Mouse (Mus musculus) right cerebral cortex, postnatal 10 days (tissue): ENCODE data around the gene Nckap1.
"Not testable (repeated sequence)": the region's sequence is repeated elsewhere in the genome, so short reads cannot be mapped to it uniquely, and the experiment has no call there.

Experiments used
- DNase-seq, 2 experiments: peaks; one replicate each; pipeline ENCODE4 v3.0.0; 2021; ENCODE audit warnings: low spot score in 2 of 2

Nckap1 gene

DNA sequence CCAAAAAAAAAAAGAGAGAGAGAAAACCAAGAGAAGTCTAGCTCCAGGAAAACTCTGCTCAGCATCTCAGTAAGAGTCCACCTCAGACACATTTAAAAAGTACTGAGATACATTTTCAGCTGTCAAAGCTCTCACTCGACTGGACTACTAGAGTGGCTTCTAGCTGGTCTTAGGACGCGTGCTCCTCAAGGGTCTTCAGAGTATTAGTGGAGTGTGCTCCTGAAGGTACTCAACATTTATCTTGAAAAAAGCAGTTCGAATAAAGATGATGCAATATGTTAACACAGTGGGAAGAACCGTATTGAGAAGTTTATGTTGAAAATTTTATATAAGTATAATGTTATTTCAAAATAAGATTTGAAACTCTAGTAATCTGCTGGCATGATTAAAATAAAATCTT is 20.4 kb downstream of the Nckap1 start:
- peak in 1 of 2 experiments; percentile 6 for DNase-seq

DNA sequence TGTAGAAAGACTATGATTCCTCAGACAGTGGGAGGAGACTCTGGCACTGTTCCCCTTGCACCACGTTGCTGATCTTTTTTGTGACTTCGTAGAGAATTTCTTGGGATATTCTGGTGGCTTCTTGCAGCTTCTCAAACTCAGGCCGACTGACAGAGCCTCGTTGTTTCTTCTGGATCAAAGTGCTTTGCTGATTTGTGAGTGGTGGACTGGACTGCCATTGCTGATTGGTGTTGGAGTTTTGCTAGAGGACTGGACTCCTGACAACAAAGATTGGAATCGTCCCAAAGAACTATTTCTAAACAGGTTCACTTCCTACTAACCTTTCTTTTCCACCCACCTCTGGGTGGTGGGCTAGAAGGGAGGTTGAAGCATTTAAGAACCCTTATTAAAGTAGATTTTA is 21.5 kb downstream of the Nckap1 start:
- DNase-seq, result peak in 1 of 2 experiments; percentile 18

DNA sequence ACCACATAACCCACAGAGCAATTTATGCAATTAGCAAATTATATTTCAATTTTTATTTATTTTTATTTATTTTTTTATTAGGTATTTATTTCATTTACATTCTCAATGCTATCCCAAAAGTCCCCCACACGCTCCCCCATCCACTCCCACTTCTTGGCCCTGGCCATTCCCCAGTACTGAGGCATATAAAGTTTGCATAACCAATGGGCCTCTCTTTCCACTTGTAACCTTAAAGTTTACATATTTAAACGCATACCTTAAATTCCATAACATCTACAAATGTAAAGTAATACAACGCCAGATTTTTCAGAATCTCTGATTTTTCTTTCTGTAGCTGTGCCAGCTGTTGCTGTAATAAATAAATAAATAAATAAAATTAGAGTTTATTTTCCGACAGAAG is 26.7 kb downstream of the Nckap1 start:
- DNase-seq, result peak in 1 of 2 experiments; percentile 11

DNA sequence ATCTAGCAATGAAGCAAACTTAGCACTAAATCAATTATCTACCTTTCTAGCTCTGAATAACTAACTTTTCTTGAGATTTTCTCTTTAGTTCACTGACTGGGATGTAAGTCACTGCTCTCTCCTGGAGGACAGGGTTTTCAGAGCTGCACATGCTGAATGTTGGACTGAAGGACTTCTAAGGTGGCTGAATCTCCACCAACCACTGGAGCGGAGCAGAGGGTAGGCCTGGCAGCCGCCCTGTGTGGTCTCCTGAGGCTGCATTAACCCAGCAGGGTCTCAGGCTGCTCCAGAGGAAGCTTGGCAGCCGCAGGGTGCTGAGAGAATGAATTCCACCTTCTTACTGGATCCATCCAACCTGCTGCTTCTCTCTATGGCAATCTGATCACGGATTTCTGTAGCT is 31.5 kb downstream of the Nckap1 start:
- peak in 1 of 2 experiments; percentile 19 for DNase-seq

DNA sequence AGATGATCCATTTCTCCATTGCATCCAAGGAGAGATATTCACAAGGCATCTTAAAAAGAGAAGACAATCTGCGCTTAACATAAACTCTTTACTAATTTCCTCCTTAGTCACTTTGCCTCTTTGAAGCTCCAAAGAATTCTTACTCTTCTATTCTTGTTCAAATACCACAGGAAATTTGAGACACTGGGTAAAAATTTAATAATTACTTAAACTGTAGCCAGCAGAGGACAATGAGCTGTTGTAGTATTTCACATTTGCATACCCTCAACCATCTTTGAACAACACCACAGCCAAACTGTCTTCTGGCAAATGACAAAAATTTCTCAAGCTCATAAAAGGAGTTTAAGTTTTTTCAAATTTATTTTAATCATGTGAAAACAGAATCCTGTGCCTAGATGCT is 33.3 kb downstream of the Nckap1 start:
- no peak for DNase-seq

DNA sequence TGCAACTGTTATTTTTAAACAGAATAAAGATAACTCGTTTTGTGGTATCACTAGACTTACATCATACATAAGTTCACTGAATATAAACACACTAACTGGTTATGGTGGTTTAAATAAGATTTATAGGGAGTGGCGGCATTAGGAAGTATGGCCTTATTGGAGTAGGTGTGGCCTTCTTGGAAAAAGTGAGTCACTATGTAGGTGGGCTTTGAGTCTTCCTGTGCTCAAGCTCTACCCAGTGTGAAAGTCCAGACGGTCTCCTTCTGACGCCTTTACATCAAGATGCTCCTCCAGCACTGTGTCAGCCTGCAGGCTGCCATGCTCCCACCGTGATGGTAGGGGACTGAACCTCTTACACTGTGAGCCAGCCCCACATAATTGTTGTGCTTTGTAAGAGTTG is 38.4 kb downstream of the Nckap1 start:
- DNase-seq, result peak in 1 of 2 experiments; percentile 13

DNA sequence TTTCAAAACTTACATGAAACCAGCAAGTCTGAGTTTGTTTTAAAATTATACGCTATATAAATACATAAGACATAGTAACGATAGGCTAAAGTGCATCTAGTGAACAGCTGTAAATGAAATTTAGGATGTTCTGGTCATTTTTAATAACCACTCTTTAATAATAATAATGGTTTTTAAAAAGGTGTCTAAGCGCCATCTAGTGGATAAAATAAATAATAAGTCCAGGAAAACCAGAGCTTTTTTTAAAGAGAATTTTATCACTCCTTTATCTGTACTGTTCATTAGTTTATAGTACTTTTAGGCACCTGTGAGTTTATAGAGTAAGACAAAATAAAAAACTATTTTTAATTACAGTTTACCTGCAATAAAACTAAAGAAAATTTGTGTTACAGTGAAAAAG is 44.0 kb downstream of the Nckap1 start:
- no peak for DNase-seq

DNA sequence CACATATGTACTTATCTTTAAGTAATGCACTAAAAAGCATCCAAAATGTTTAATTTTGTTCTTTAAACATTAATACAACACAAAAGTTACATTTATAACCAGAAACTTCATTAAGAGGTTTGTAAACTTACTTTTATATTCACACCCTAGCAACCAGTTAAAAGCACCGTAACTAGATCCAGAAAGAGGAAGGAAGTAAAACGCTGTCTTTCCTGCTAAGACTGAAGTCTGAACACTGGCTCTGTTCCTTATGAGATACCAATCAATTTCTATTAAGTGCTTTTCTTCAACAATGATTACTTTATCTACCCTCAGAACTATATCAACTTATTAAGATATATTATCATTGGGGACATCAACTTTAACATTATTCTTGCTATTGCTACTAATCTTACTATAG is 44.6 kb downstream of the Nckap1 start:
- DNase-seq, result no peak

DNA sequence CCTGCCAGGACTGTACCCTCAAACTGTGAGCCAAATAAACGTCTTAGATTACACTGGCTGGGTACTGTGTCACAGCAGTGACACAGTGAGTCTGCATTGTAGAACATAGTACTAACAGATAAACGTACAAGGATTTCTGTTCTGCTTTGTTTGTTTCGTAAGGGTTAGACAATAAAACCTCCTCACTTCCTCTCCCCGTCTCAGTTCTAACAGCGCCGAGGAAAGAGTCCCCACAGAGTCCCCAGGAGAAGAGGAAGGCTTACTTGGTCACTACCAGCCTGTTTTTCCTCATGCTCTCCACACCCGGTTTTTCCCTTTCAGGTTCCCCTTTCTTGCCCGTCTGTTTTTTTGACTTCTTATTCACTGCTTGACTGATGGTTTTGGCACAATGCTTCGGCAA is 56.9 kb downstream of the Nckap1 start:
- no peak for DNase-seq

DNA sequence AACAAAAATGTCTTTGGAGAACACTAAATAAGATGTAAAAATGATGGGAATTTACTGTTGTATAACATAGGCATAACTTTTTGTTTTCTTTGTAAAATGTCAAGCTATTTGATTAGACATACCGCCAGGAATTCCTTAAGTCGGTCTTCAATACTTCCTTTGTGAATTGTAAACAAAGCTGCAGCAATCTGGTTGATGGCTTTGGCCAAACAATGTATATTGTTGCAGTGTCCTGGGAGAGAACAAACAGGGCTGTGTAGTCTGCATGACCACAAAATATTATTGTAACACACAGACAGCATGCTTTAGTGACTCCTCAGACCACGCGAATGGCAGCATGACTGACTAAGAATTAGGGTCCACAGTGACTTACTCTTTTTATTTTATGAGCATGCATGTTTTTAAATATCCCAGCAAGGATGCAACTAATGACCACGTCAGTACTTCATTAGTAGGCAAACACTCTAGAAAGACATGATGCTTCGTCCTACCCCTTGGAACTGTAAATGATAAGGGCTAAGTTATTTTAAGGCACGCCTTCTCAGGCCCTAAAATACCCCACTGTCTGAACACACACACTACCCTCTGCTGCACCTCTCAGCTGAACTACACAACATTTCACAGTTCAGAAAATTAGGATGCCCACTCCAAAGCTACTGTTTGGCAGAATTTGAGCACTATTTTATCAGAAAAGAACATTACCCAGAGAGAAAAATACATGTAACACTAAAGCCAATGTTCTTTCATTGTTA is 75.0 kb downstream of the Nckap1 start:
- DNase-seq, result no peak

DNA sequence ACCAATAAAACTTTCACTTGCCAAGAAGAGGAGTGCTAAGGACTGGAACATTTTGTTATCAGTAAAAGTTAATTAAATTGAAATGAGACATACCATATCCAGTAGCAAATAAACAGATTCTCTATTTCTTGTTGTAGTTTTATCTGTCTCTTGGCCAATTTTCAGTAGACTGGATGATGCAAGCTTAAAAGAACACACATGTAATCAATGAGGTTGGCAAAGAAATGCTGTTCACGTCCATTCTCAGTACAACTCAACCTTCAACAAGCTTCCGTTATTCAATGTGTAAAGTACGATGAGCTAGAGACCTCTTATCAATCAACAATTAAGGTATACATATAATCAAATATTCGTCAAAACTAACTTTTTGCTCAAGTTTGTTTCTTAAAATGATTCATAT is 79.0 kb downstream of the Nckap1 start:
- no peak for DNase-seq

DNA sequence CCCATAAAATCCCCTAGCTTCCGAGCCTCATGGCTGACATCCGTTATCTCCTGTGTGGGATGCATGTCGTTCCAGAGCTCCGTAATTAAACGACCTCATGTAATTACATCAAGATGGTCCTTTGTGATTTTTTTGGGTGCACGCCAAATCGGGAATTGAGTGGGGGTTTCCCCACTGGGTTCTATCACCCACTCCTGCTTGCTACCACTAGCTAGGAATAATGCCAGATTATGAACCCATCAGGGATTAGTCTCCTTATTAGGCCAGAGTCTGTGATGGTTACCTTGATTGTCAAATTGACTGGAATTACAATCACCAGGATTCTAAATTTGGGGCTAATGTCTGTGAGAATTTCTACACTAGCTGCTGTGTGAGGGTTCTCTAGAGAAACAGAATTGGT is 85.9 kb downstream of the Nckap1 start:
- DNase-seq, result not testable (repeated sequence)

DNA sequence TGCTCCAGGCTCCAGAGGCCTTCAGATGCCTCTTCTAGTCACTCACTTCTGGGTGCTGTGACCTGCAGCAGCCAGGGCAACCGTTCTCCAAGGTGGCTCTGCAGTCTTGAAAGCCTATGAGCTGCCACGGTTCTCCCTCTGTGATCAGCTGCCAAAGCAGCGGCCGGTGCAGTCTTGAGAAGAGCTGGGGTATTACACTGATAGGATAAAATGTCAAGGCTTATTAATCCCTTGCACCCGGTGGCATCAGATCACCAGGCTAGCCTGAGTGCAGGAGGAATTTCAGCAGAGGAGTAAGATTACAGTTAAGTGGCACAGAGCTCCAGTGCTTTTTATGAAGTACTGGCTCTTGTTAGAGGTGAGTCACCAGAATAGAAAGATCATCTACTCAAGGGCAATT is 94.3 kb downstream of the Nckap1 start:
- no peak for DNase-seq

DNA sequence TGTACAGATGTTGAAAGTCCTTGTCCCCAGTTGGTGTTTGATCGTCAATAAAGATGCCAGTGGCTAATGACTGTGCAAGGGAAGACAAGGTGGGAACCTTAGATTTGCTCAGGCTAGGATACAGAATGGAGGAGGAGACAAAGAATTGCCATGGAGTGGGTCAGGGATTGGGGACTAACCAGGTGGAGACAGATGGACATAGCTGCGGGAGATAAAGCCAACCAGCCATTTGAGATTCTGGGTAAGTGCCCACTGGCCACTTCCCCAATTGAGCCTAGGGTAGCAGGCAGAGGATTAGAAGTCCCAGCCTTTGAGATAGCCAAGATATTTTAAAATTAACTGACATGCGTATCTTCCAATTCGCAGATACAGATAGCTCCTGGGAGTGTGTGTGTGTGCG is 96.2 kb downstream of the Nckap1 start:
- DNase-seq, result no peak

DNA sequence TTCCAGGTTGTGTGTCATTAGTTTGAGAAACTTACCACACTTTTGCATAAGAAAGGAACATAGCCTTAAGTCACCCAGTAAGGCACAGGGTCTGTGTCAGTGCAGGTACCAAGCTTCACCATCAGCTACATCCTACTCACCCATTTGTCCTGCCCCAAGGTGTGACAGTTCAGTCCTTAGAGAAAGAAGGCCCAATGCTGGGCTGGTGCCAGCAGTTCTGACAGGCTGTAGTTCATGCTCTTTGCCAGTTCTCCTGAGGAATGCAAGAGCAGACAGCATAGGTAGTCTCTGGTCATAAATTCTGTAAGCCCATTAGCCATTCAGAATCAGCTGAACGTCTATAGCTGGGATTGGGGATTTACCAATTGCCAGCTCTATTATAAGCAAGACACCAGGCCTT is 105.3 kb downstream of the Nckap1 start:
- DNase-seq, result no peak

DNA sequence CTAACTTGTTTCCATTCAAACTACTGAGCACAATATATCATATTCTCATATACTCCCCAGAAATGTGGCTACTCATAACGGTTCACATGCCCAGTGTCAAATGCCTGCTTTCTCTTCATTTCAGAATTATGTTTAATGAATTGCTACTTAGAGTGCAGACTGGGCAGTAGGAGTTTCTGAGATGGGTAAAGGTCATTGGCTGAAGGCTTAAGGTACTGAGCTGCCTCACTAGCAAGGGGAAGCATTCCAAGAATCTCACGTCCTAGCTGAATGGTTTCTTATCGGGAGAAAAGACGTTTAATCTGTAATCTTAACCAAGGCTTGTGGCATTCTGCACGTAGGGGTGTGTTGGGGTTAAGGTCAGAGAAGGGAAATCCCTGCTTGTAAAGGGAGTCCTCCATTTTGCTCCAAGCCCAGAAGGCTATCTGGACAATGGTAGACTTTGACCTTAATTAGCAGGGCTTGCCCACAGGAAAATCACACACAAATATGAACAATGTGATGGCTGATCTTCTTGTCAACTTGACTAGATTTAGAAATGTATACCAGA is 106.9 kb downstream of the Nckap1 start:
- DNase-seq, result no peak

DNA sequence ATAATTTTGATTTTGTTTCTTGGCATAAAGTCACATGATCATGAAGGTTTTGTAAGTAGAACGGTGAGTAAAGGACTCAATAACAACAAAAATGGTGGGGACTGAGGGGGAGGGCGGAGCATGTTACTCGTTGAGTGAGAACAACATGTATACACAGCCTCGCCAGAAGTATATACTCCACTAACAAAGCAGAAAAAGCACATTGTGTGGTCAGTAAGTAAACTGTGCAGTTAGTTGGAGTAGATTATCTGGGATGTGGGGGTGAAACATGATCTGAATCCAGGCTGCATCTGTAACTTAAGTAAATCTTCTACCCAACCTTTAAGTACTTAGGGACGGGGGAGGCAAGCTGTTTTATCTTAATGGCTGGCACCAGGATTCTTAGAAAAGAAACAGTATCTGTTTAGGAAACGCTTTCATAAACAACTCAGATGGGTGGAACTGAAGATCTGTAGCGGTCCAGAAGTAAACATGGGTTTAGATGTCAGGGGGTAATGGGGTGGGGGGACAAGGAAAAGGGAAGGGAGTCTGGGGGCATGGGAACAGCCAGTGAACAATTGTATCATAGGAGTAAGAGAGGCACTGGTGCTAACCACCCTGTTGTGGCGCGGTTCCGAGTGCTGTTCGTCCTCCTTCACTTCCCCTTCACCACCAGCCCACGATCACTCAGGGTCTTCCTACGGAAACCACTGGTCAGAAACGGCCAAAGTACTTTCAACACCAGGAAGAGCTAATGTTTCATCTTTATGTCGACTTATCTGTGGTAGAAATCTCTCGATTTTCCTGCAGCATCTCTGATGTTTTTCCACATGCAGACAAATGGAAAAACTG is 115.0 kb downstream of the Nckap1 start:
- DNase-seq, result no peak

DNA sequence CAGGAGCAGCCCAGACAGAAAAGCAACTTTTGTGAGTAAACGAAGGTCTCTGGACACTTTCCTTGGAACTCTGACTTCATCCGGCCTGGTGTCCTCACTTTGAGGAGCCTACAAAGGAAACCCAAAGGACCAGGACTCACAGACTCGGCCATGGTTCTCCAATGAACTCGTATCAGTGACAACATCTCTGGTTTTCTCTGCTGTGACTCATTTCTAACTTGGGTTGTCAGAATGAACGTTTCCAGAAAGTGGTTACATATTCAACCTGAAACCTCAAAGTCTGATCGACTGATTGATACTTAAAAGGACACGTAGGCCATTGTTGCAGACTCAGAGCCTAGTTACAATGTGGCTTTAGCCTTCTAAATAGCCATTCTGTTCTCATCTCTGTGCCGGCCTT is 119.4 kb downstream of the Nckap1 start:
- DNase-seq, result no peak
